Mouse (Mus musculus) thymus, adult 2 months (tissue): ENCODE measurements around the gene Phykpl. TPM values are rescaled to one million over a fixed set of nuclear protein-coding genes. Genes with fewer than 3 reads are reported as not detected.

Experiments
- DNase-seq: peaks from one replicate; pipeline ENCODE4 v3.0.0; 2021
- H3K27ac ChIP-seq: fragments of 200-500 bp; 2 replicates; pipeline ENCODE4 v1.5.1; 2012; ENCODE audit warnings: low read length, control low read depth; ENCODE audit not compliant: control insufficient read depth, insufficient read depth
- H3K27me3 ChIP-seq: fragments of 200-500 bp; 2 replicates; pipeline ENCODE4 v1.6.1; 2012; ENCODE audit warnings: mild to moderate bottlenecking, low read length, moderate library complexity, mixed read lengths; ENCODE audit not compliant: control insufficient read depth, insufficient read depth
- H3K36me3 ChIP-seq: fragments of 200-500 bp; 2 replicates; pipeline ENCODE4 v1.6.1; 2012; ENCODE audit warnings: mild to moderate bottlenecking, low read length, moderate library complexity; ENCODE audit not compliant: control insufficient read depth, insufficient read depth
- H3K4me1 ChIP-seq: fragments of 200-500 bp; replicated peaks from 2 replicates; pipeline ENCODE4 v1.6.1; 2012; ENCODE audit warnings: low read length; ENCODE audit not compliant: control insufficient read depth, insufficient read depth
- H3K4me3 ChIP-seq: fragments of 200-500 bp; 2 replicates; pipeline ENCODE4 v1.5.1; 2012; ENCODE audit warnings: mild to moderate bottlenecking, low read length, control low read depth, moderate library complexity; ENCODE audit not compliant: control insufficient read depth, insufficient read depth
- CTCF ChIP-seq: fragments of 200-500 bp; IDR thresholded peaks from 2 replicates; pipeline ENCODE4 v1.5.1; 2012; ENCODE audit warnings: mild to moderate bottlenecking, control low read depth, low read length, moderate library complexity, borderline replicate concordance; ENCODE audit not compliant: control insufficient read depth, poor library complexity, insufficient read depth; ENCODE audit errors: extremely low read depth
- POLR2A ChIP-seq: fragments of 200-500 bp; IDR thresholded peaks from 2 replicates; pipeline ENCODE4 v1.6.1; 2012; ENCODE audit warnings: mild to moderate bottlenecking, low read length, control low read depth, moderate library complexity; ENCODE audit not compliant: control insufficient read depth, poor library complexity, insufficient read depth; ENCODE audit errors: extremely low read depth
- WGBS: fragments of 180-500 bp; shearing (Covaris S2); methylation state at CpG from one replicate; pipeline ENCODE4 v1.1.7; 2018; 5-methylcytosine and 5-hydroxymethylcytosine counted together
- polyA plus RNA-seq: library from polyadenylated mRNA; depleted of rRNA; stranded (reverse); fragments of >200 nt; gene quantifications from 2 replicates; pipeline ENCODE4 v1.2.3, GENCODE M21; 2012; rRNA removed

Phykpl gene
- 20.2 and 21.8 TPM in 2 replicates for polyA plus RNA-seq

GRCm38 (mm10) chr11:51584431-51585248 lies at the start of gene Phykpl:
Gene Phykpl, plus strand, starts transcription at chr11:51584757.
- Histone ChIP-seq H3K27me3 (no peaks in the 10 kb centered on the region), H3K4me1 (peaks cover 16% of the 10 kb centered on the region), H3K4me3 (peak within 1 kb of the TSS; percentile 71), H3K27ac (peak within 1 kb of the TSS; percentile 80), H3K36me3 (peaks cover 7% of the 10 kb centered on the region)
- under 1% methylated on average over 59 of the region's 59 CpGs for WGBS
- DNase-seq = peak; percentile 97
- TF ChIP-seq POLR2A (peak; percentile 100), CTCF (peak; percentile 36; the same call in 1 of the 2 replicates)

GRCm38 (mm10) chr11:51538388-51538787 lies 46.2 kb upstream of the Phykpl start:
- 91% methylated on average over 7 of the region's 7 CpGs for WGBS

GRCm38 (mm10) chr11:51538919-51539758 lies 45.4 kb upstream of the Phykpl start:
- H3K4me1 ChIP-seq = no peaks in the 10 kb centered on the region; the same call in 1 of the 2 replicates
- no peaks in the 10 kb centered on the region for H3K36me3 ChIP-seq
- 52% methylated on average over 13 of the region's 13 CpGs for WGBS
- H3K4me3 ChIP-seq = no peak overlapping the region
- no peaks in the 10 kb centered on the region for H3K27me3 ChIP-seq
- TF ChIP-seq POLR2A (no peak), CTCF (no peak)
- no peak for DNase-seq
- no peak overlapping the region for H3K27ac ChIP-seq

More at GRCm38 (mm10) chr11:51538388-51538787, 46.2 kb upstream of the Phykpl start:
- TF ChIP-seq CTCF (no peak), POLR2A (no peak)
- no peaks in the 10 kb centered on the region for H3K27me3 ChIP-seq
- DNase-seq = no peak
- no peaks in the 10 kb centered on the region; the same call in 1 of the 2 replicates for H3K4me1 ChIP-seq
- H3K4me3 ChIP-seq = no peak overlapping the region
- no peaks in the 10 kb centered on the region for H3K36me3 ChIP-seq
- H3K27ac ChIP-seq = no peak overlapping the region

GRCm38 (mm10) chr11:51539759-51540282 lies 44.7 kb upstream of the Phykpl start:
- Histone ChIP-seq H3K27ac (no peak overlapping the region), H3K36me3 (no peaks in the 10 kb centered on the region), H3K4me3 (no peak overlapping the region), H3K4me1 (no peaks in the 10 kb centered on the region; the same call in 1 of the 2 replicates), H3K27me3 (no peaks in the 10 kb centered on the region)
- TF ChIP-seq CTCF = peak; percentile 97
- TF ChIP-seq POLR2A = no peak
- DNase-seq = peak; percentile 94
- WGBS = 18% methylated on average over 10 of the region's 10 CpGs

- DNase-seq = no peak
- no peaks in the 10 kb centered on the region; the same call in 1 of the 2 replicates for H3K4me1 ChIP-seq
- H3K4me3 ChIP-seq = no peak overlapping the region
- H3K36me3 ChIP-seq = no peaks in the 10 kb centered on the region
- 86% methylated on average over 9 of the region's 9 CpGs for WGBS
- no peak overlapping the region for H3K27ac ChIP-seq
- no peak for TF ChIP-seq POLR2A
- TF ChIP-seq CTCF = no peak
- no peaks in the 10 kb centered on the region for H3K27me3 ChIP-seq
Observed at GRCm38 (mm10) chr11:51542424-51542823, 42.1 kb upstream of the Phykpl start.

GRCm38 (mm10) chr11:51543487-51544050 lies 41.0 kb upstream of the Phykpl start:
- Histone ChIP-seq H3K27me3 (no peaks in the 10 kb centered on the region), H3K4me3 (no peak overlapping the region), H3K4me1 (no peaks in the 10 kb centered on the region; the same call in 1 of the 2 replicates), H3K36me3 (no peaks in the 10 kb centered on the region), H3K27ac (no peak overlapping the region)
- 92% methylated on average over 7 of the region's 7 CpGs for WGBS
- DNase-seq = no peak
- no peak for TF ChIP-seq CTCF
- TF ChIP-seq POLR2A = no peak
